Mouse (Mus musculus): ENCODE data around the gene Mex3d.

Mex3d gene

GRCm38 (mm10) chr10:80412656-80413541 lies 25.4 kb upstream of the Mex3d start:
- in situ Hi-C loops (cut with MboI, MseI): no loop called here

- in situ Hi-C loops (cut with MboI, MseI): no loop called here
Observed at GRCm38 (mm10) chr10:80407924-80408323, 20.5 kb upstream of the Mex3d start.

- in situ Hi-C loops (cut with MboI, MseI): no loop called here
Observed at GRCm38 (mm10) chr10:80406684-80407501, 19.4 kb upstream of the Mex3d start, which contains the start of gene Uqcr11. Uqcr11 (minus strand) TSS chr10:80406830.

- in situ Hi-C loops (cut with MboI, MseI): no loop called here
Observed at GRCm38 (mm10) chr10:80405481-80406173, 18.2 kb upstream of the Mex3d start.

- in situ Hi-C loops (cut with MboI, MseI): no loop called here
Observed at GRCm38 (mm10) chr10:80403044-80403692, 15.7 kb upstream of the Mex3d start.

GRCm38 (mm10) chr10:80400704-80401161 lies 13.3 kb upstream of the Mex3d start:
- in situ Hi-C loops (cut with MboI, MseI): no loop called here

GRCm38 (mm10) chr10:80399973-80400703 lies 12.7 kb upstream of the Mex3d start:
- in situ Hi-C loops (cut with MboI, MseI): no loop called here

- in situ Hi-C loops (cut with MboI, MseI): no loop called here
Observed at GRCm38 (mm10) chr10:80399191-80399972, 11.9 kb upstream of the Mex3d start, which contains the start of gene Mbd3. Mbd3 (minus strand) TSS chr10:80399550.

- in situ Hi-C loops (cut with MboI, MseI): no loop called here
Observed at GRCm38 (mm10) chr10:80398719-80399190, 11.3 kb upstream of the Mex3d start.

- in situ Hi-C loops (cut with MboI, MseI): no loop called here
Observed at GRCm38 (mm10) chr10:80398174-80398535, 10.7 kb upstream of the Mex3d start.

GRCm38 (mm10) chr10:80397524-80398173 lies 10.2 kb upstream of the Mex3d start:
- in situ Hi-C loops (cut with MboI, MseI): no loop called here

GRCm38 (mm10) chr10:80396822-80397523 lies 9.5 kb upstream of the Mex3d start:
- in situ Hi-C loops (cut with MboI, MseI): no loop called here

GRCm38 (mm10) chr10:80395025-80395627 lies 7.7 kb upstream of the Mex3d start:
- in situ Hi-C loops (cut with MboI, MseI): no loop called here

- in situ Hi-C loops (cut with MboI, MseI): no loop called here
Observed at GRCm38 (mm10) chr10:80392687-80393086, 5.2 kb upstream of the Mex3d start.

- in situ Hi-C loops (cut with MboI, MseI): no loop called here
Observed at GRCm38 (mm10) chr10:80390697-80391096, 3.2 kb upstream of the Mex3d start.

- in situ Hi-C loops (cut with MboI, MseI): no loop called here
Observed at GRCm38 (mm10) chr10:80389185-80389708, 1.8 kb upstream of the Mex3d start.

GRCm38 (mm10) chr10:80388731-80389130 lies 1.3 kb upstream of the Mex3d start:
- in situ Hi-C loops (cut with MboI, MseI): no loop called here

Measured in T-helper 1 cell (primary cell).